Mouse (Mus musculus) liver, embryonic 14.5 days (tissue): ENCODE measurements around the gene Golt1b.

Experiments used
- CTCF ChIP-seq: IDR thresholded peaks from 2 replicates; pipeline ENCODE4 v1.5.1; 2016; ENCODE audit warnings: antibody characterized with exemption, low read depth, control low read depth
- EP300 ChIP-seq: IDR thresholded peaks from 2 replicates; pipeline ENCODE4 v1.6.1; 2016; ENCODE audit warnings: antibody characterized with exemption, low read depth

DNA sequence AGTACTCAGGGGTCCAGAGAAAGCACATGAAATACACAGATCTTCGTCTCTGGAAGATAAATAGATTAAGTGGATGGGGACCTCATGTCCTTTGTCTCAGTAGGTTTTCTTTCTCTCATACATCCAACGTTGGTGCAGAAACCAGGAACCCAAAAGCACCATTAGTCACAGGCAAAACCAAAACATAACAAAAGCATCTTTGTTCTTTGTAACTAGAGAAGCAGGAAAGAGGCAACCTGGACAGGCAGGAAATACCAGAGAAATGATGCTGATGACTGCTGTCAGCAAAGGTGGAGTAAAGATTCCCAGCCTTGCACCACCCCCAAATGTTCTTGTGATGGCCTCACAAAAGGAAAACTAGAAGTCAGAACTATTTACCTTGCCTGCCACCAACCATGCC lies 47.4 kb upstream of the Golt1b start:
- TF ChIP-seq CTCF (no peak), EP300 (no peak)
